Mouse (Mus musculus) activated CD4-positive, CD25-positive, alpha-beta regulatory T cell, adult 4 months (primary cell): Measurements from ENCODE around the gene Tmem158. TPM values are rescaled to one million over a fixed set of nuclear protein-coding genes. Genes with fewer than 3 reads are reported as not detected.

ENCODE experiments used
- ATAC-seq: one replicate; pipeline ENCODE4 v1.8.0; 2017
- polyA plus RNA-seq, 2 experiments: library from polyadenylated mRNA; unstranded; fragments of 100-300 nt; shearing (Covaris generic); gene quantifications; one replicate each; pipeline ENCODE4 v1.2.1; 2017

Gene Tmem158
- 1 to 10 TPM in 1 of 2 experiments, under 1 TPM in 1; 0.46 to 1.2 TPM for polyA plus RNA-seq

- ATAC-seq, result peak; percentile 74
Observed at GRCm38 (mm10) chr9:123260611-123261021, at the start of gene Tmem158. TSS of gene Tmem158 (minus strand) at chr9:123260764.

- ATAC-seq, result no peak
Observed at GRCm38 (mm10) chr9:123309685-123310365, 49.3 kb upstream of the Tmem158 start.

GRCm38 (mm10) chr9:123309073-123309472, 48.5 kb upstream of the Tmem158 start:
- ATAC-seq, result no peak

GRCm38 (mm10) chr9:123304917-123305316, 44.4 kb upstream of the Tmem158 start:
- no peak for ATAC-seq

- ATAC-seq, result no peak
Observed at GRCm38 (mm10) chr9:123303952-123304351, 43.4 kb upstream of the Tmem158 start.

- ATAC-seq, result no peak
Observed at GRCm38 (mm10) chr9:123302759-123303313, 42.3 kb upstream of the Tmem158 start.

- ATAC-seq, result no peak
Observed at GRCm38 (mm10) chr9:123297862-123298261, 37.3 kb upstream of the Tmem158 start.

GRCm38 (mm10) chr9:123296229-123296628, 35.7 kb upstream of the Tmem158 start:
- no peak for ATAC-seq

- ATAC-seq, result no peak
Observed at GRCm38 (mm10) chr9:123294581-123294980, 34.0 kb upstream of the Tmem158 start.

GRCm38 (mm10) chr9:123288378-123288777, 27.8 kb upstream of the Tmem158 start:
- ATAC-seq, result no peak

- no peak for ATAC-seq
Observed at GRCm38 (mm10) chr9:123285623-123286022, 25.1 kb upstream of the Tmem158 start.

GRCm38 (mm10) chr9:123280775-123281174, 20.2 kb upstream of the Tmem158 start:
- no peak for ATAC-seq

- ATAC-seq, result peak; percentile 36
Observed at GRCm38 (mm10) chr9:123278003-123278402, 17.4 kb upstream of the Tmem158 start.

- no peak for ATAC-seq
Observed at GRCm38 (mm10) chr9:123275373-123275772, 14.8 kb upstream of the Tmem158 start.

GRCm38 (mm10) chr9:123274674-123275073, 14.1 kb upstream of the Tmem158 start:
- no peak for ATAC-seq

- ATAC-seq, result no peak
Observed at GRCm38 (mm10) chr9:123273876-123274275, 13.3 kb upstream of the Tmem158 start.

- ATAC-seq, result peak; percentile 82
Observed at GRCm38 (mm10) chr9:123271552-123271951, 11.0 kb upstream of the Tmem158 start.

GRCm38 (mm10) chr9:123269906-123270558, 9.5 kb upstream of the Tmem158 start:
- no peak for ATAC-seq

GRCm38 (mm10) chr9:123259896-123260610, 511 bp downstream of the Tmem158 start:
- ATAC-seq, result peak; percentile 41

GRCm38 (mm10) chr9:123259461-123259895, 1.1 kb downstream of the Tmem158 start:
- peak; percentile 42 for ATAC-seq

GRCm38 (mm10) chr9:123258796-123259195, 1.8 kb downstream of the Tmem158 start:
- ATAC-seq, result no peak

GRCm38 (mm10) chr9:123255736-123256135, 4.8 kb downstream of the Tmem158 start:
- ATAC-seq, result no peak

- ATAC-seq, result no peak
Observed at GRCm38 (mm10) chr9:123247992-123248391, 12.6 kb downstream of the Tmem158 start.
